Mouse (Mus musculus): ENCODE data around the gene Fus. TPM values are rescaled to one million over a fixed set of nuclear protein-coding genes. Genes with fewer than 3 reads are reported as not detected.
"Not testable (repeated sequence)": the region's sequence is repeated elsewhere in the genome, so short reads cannot be mapped to it uniquely, and the experiment has no call there.

The Fus gene
- polyA plus RNA-seq, 1 experiment from 2014 or later, result 94.5 TPM

- H3K4me2 ChIP-seq (ENCODE audit: low read depth, low read length), result no peak overlapping the region
- peaks cover 13% of the 10 kb centered on the region for H3K4me1 ChIP-seq (ENCODE audit: insufficient read depth)
- H3K27ac ChIP-seq (ENCODE audit: low read depth), result no peak overlapping the region
- WGBS (ENCODE audit: insufficient replicate concordance), result 72% methylated on average over 7 of the region's 7 CpGs
- no peak for ATAC-seq
- no peak overlapping the region for H3K4me3 ChIP-seq (ENCODE audit: low read depth, low read length)
- DNase-seq, result no peak
- TF ChIP-seq EP300 (IDR thresholded peaks at IDR 0.05; ENCODE audit: low read depth), result no peak
- TF ChIP-seq CTCF (IDR thresholded peaks at IDR 0.05; ENCODE audit: low read depth), result no peak
- H3K36me3 ChIP-seq (replicated peaks; ENCODE audit: insufficient read depth, low read length), result no peaks in the 10 kb centered on the region
- H3K9ac ChIP-seq (replicated peaks), result no peak overlapping the region
- H3K9me3 ChIP-seq (ENCODE audit: low read length), result no peaks in the 10 kb centered on the region
- H3K27me3 ChIP-seq (ENCODE audit: insufficient read depth, low read length), result no peaks in the 10 kb centered on the region
These were observed 38.9 kb downstream of the Fus start for GRCm38 (mm10) chr7:128006193-128006592.

DNA sequence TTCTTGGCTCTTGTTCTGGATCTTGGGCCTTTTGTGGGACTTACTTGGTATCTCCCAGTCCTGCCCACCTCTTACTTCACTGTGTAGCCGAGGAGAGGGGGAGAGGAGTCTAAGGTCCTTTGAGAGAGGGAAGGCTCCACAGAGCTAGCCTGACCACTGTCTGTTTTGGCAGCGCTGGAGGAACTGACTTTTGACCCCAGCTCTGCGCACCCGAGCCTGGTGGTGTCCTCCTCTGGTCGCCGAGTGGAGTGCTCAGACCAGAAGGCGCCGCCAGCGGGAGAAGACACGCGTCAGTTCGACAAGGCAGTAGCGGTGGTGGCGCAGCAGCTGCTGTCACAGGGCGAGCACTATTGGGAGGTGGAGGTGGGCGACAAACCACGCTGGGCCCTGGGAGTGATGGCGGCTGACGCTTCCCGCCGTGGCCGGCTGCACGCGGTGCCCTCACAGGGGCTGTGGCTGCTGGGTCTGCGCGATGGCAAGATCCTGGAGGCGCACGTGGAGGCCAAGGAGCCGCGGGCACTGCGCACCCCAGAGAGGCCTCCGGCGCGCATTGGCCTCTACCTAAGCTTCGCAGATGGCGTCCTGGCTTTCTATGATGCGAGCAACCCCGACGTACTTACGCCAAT is 42.6 kb downstream of the Fus start:
- Histone ChIP-seq H3K4me1 (ENCODE audit: insufficient read depth) (peaks cover 5% of the 10 kb centered on the region; the same call in 1 of the 2 replicates), H3K4me2 (ENCODE audit: low read depth, low read length) (peak overlapping the region; percentile 0; the same call in 1 of the 2 replicates), H3K9me3 (ENCODE audit: low read length) (no peaks in the 10 kb centered on the region), H3K27ac (ENCODE audit: low read depth) (no peak overlapping the region), H3K9ac (replicated peaks) (no peak overlapping the region), H3K36me3 (replicated peaks; ENCODE audit: insufficient read depth, low read length) (no peaks in the 10 kb centered on the region), H3K4me3 (ENCODE audit: low read depth, low read length) (no peak overlapping the region), H3K27me3 (ENCODE audit: insufficient read depth, low read length) (no peaks in the 10 kb centered on the region)
- WGBS (ENCODE audit: insufficient replicate concordance), result 65% methylated on average over 39 of the region's 40 CpGs
- ATAC-seq (peak; percentile 69), DNase-seq (peak; percentile 42)
- TF ChIP-seq CTCF (IDR thresholded peaks at IDR 0.05; ENCODE audit: low read depth) (0 out of 2 replicates have a peak, but pooled peaks have one; percentile 2), EP300 (IDR thresholded peaks at IDR 0.05; ENCODE audit: low read depth) (no peak)

DNA sequence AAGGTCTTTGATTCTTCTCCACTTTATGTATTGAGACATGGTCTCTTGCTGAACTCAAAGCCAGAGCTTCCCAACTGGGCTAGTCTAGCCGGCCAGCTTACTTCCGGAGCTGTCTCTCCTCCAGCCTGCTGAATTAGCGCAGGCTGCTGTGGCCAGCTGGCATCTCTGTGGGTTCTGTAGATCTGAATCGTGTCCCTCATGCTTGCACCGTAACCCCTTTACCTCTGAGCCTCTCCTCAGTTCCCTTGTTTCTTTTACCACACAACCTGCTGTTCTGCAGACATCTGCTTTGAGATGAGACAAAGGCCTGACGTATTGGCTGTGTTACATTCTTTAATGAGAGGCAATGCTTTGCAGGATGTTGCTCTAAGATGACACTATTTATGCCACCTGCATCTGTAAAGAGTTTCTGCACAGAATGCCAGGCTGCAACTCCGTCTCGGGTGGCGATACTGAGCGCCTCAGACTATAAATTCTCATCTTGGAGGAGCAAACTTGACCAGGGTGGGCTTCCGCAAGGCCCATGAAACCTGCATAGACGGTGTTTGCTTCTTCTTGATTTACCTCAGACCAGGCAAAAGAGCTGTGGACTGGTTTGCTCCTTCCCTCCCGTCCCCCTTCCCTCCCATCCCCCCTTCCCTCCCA is 45.0 kb downstream of the Fus start:
- Histone ChIP-seq H3K27ac (ENCODE audit: low read depth) (no peak overlapping the region), H3K4me1 (ENCODE audit: insufficient read depth) (0 out of 2 replicates have a peak, but pooled peaks cover 2% of the 10 kb centered on the region), H3K9me3 (ENCODE audit: low read length) (no peaks in the 10 kb centered on the region), H3K4me3 (ENCODE audit: low read depth, low read length) (no peak overlapping the region), H3K36me3 (replicated peaks; ENCODE audit: insufficient read depth, low read length) (no peaks in the 10 kb centered on the region), H3K4me2 (ENCODE audit: low read depth, low read length) (no peak overlapping the region), H3K9ac (replicated peaks) (no peak overlapping the region), H3K27me3 (ENCODE audit: insufficient read depth, low read length) (no peaks in the 10 kb centered on the region)
- no peak for TF ChIP-seq CTCF (IDR thresholded peaks at IDR 0.05; ENCODE audit: low read depth)
- no peak for TF ChIP-seq EP300 (IDR thresholded peaks at IDR 0.05; ENCODE audit: low read depth)
- WGBS (ENCODE audit: insufficient replicate concordance), result 76% methylated on average over 13 of the region's 13 CpGs
- DNase-seq (no peak), ATAC-seq (no peak)

DNA sequence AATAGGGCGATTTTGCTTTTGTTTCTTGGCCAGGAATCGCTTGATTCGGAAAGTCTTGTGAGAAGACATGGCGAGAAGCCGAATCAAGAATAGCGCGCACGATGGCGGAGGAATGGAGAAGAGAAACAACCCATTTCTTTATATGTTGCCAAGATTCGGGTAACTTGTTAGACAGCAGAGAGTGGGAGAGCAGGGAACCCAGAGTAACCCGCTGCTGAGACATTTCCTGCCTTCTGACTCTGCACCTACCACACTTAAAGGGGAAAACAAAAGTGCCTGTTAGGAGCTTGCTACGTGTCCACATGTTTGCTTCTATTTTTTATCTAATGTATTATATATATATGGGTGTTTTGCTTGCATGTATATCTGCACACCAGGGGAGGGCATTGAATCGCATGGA is 45.9 kb downstream of the Fus start:
- DNase-seq, result no peak
- 78% methylated on average over 13 of the region's 13 CpGs for WGBS (ENCODE audit: insufficient replicate concordance)
- no peak overlapping the region for H3K9ac ChIP-seq (replicated peaks)

DNA sequence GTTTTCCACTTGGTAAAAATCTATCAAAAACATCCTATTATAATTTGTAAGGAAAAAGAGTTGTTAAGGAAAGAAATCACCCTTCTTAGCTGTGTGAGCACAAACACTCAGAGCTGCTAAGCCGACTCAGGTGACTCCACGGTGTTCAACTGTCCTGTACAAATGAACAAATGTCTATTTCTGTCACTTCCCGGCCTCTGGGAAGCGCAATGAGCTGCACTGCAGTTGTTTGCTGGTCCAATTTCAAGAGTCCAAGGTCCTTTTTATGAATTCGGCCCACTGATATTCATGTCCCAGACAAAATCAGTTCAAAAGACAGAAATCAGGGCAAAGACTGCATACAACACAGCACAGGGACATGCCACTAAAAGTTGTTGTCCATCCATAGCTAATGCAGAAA is 48.9 kb downstream of the Fus start:
- H3K9ac ChIP-seq (replicated peaks); H3K27ac ChIP-seq (ENCODE audit: low read depth); H3K9me3 ChIP-seq (ENCODE audit: low read length); DNase-seq; H3K4me2 ChIP-seq (ENCODE audit: low read depth, low read length); H3K4me1 ChIP-seq (ENCODE audit: insufficient read depth); H3K4me3 ChIP-seq (ENCODE audit: low read depth, low read length); H3K36me3 ChIP-seq (replicated peaks; ENCODE audit: insufficient read depth, low read length); H3K27me3 ChIP-seq (ENCODE audit: insufficient read depth, low read length): not testable (repeated sequence)
- peak; percentile 54 for ATAC-seq
- 62% methylated on average over 5 of the region's 5 CpGs for WGBS (ENCODE audit: insufficient replicate concordance)

More for the DNA sequence above, 45.9 kb downstream of the Fus start:
- Histone ChIP-seq H3K36me3 (replicated peaks; ENCODE audit: insufficient read depth, low read length) (no peaks in the 10 kb centered on the region), H3K4me3 (ENCODE audit: low read depth, low read length) (no peak overlapping the region), H3K27me3 (ENCODE audit: insufficient read depth, low read length) (no peaks in the 10 kb centered on the region), H3K4me2 (ENCODE audit: low read depth, low read length) (no peak overlapping the region), H3K4me1 (ENCODE audit: insufficient read depth) (0 out of 2 replicates have a peak, but pooled peaks cover 2% of the 10 kb centered on the region), H3K27ac (ENCODE audit: low read depth) (no peak overlapping the region), H3K9me3 (ENCODE audit: low read length) (no peaks in the 10 kb centered on the region)
- TF ChIP-seq CTCF (IDR thresholded peaks at IDR 0.05; ENCODE audit: low read depth) (no peak), EP300 (IDR thresholded peaks at IDR 0.05; ENCODE audit: low read depth) (no peak)
- ATAC-seq, result no peak

- no peaks in the 10 kb centered on the region for H3K36me3 ChIP-seq (replicated peaks; ENCODE audit: insufficient read depth, low read length)
- no peaks in the 10 kb centered on the region for H3K9me3 ChIP-seq (ENCODE audit: low read length)
- no peaks in the 10 kb centered on the region for H3K27me3 ChIP-seq (ENCODE audit: insufficient read depth, low read length)
- 88% methylated on average over 6 of the region's 6 CpGs for WGBS (ENCODE audit: insufficient replicate concordance)
- no peak for DNase-seq
- TF ChIP-seq EP300 (IDR thresholded peaks at IDR 0.05; ENCODE audit: low read depth) (no peak), CTCF (IDR thresholded peaks at IDR 0.05; ENCODE audit: low read depth) (no peak)
- no peak overlapping the region for H3K4me2 ChIP-seq (ENCODE audit: low read depth, low read length)
- H3K9ac ChIP-seq (replicated peaks), result no peak overlapping the region
- no peak for ATAC-seq
- H3K4me1 ChIP-seq (ENCODE audit: insufficient read depth), result 0 out of 2 replicates have a peak, but pooled peaks cover 2% of the 10 kb centered on the region
- no peak overlapping the region for H3K4me3 ChIP-seq (ENCODE audit: low read depth, low read length)
- H3K27ac ChIP-seq (ENCODE audit: low read depth), result no peak overlapping the region
These were observed 49.4 kb downstream of the Fus start for GRCm38 (mm10) chr7:128016650-128017049.

Data from liver, postnatal 0 days (tissue).